Mouse (Mus musculus): ENCODE measurements around the gene Tmbim7. TPM values are rescaled to one million over a fixed set of nuclear protein-coding genes. Genes with fewer than 3 reads are reported as not detected.
"Not testable (repeated sequence)": the region's sequence is repeated elsewhere in the genome, so short reads cannot be mapped to it uniquely, and the experiment has no call there.

Gene Tmbim7
- polyA plus RNA-seq, 1 experiment from 2014 or later: not detected

DNA sequence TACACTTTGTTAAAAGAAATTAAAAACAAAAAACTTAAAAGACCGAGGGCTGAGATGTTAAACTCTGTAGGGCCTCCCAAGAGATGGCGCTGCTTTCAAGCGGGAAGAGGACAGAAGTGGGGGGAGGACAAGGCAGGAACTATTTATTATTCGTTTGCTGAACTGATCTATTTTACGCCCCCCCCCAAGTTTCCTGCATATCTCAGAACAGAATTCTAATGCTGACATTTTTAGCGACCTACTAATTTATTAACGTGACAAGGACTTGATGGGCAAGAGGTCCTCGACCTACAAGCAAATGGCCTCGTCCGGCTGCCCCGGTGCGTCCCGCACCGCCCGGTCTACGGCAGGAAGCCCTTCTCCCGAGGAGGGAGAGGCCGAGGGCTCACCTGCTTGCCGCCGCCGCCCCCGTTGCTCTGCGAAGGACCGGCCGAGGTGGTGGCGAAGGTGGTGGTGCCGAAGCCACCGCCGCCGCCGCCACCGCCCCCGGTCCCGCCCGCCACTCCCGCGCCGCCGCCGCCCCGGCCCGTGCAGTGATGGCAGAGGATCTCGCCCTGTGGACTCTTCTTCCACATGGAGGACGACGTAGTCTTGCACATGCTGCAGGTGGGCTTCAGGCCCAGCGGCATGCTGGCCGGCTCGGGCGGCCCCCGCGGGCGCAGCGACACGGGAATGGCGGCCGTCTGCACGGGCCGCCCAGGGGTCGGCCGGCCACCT is 3.8 kb upstream of the Tmbim7 start:
- Histone ChIP-seq H3K4me2 (ENCODE audit: low read length) (peak overlapping the region; percentile 80), H3K4me3 (ENCODE audit: control insufficient read depth in 1 of 2, insufficient read depth in 1 of 2, low read depth in 1 of 2, low read length in 2 of 2) (peak overlapping the region; percentile 71 to 97), H3K36me3 (ENCODE audit: control insufficient read depth, insufficient read depth, low read length) (peaks cover 37% of the 10 kb centered on the region), H3K27ac (replicated peaks in 1 of 2; ENCODE audit: control insufficient read depth in 1 of 2, insufficient read depth in 1 of 2, low read depth in 2 of 2, low read length in 2 of 2) (peak overlapping the region; percentile 71 to 94), H3K27me3 (ENCODE audit: control insufficient read depth, insufficient read depth, low read length) (no peaks in the 10 kb centered on the region), H3K9me3 (ENCODE audit: control insufficient read depth, low read length) (no peaks in the 10 kb centered on the region), H3K4me1 (ENCODE audit: control insufficient read depth in 2 of 2, insufficient read depth in 2 of 2, low read length in 2 of 2) (peaks cover 2 to 10% of the 10 kb centered on the region in 2 experiments; a peak in 3 of 4 replicates), H3K9ac (ENCODE audit: low read length) (peak overlapping the region; percentile 94)
- peak; percentile 55 for ATAC-seq (ENCODE audit: insufficient number of reproducible peaks, insufficient read depth, low FRiP score, low read depth)
- WGBS: under 1% methylated on average over 60 of the region's 60 CpGs

DNA sequence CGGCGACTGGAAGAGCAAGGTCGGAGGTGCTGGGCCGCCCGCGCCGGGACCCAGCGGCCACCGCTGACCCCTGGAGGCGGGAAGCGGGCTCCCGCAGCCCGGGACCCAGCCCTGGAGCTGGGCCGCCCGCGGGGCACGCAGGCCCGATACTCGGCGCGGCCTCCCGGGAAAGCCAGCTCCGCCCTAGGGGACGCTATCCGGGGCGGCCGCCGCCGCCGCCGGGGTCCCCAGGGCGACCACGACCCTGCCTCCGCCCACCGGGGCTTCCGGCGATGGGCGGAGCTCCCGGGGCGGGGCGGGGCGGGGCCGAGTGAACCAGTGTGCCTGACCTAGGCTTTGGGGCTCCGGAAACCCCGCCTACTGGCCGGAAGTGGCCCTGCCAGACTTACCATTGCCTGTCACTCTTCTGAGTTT is 3.3 kb upstream of the Tmbim7 start:
- WGBS: 0% methylated on average over 38 of the region's 46 CpGs
- H3K36me3 ChIP-seq (ENCODE audit: control insufficient read depth, insufficient read depth, low read length): peaks cover 31% of the 10 kb centered on the region
- H3K4me1 ChIP-seq (ENCODE audit: control insufficient read depth in 2 of 2, insufficient read depth in 2 of 2, low read length in 2 of 2): peaks cover 2 to 10% of the 10 kb centered on the region in 2 experiments; a peak in 3 of 4 replicates
- H3K4me2 ChIP-seq (ENCODE audit: low read length): peak overlapping the region; percentile 80
- peak overlapping the region; percentile 69 to 94 for H3K27ac ChIP-seq (replicated peaks in 1 of 2; ENCODE audit: control insufficient read depth in 1 of 2, insufficient read depth in 1 of 2, low read depth in 2 of 2, low read length in 2 of 2)
- peak; percentile 95 for ATAC-seq (ENCODE audit: insufficient number of reproducible peaks, insufficient read depth, low FRiP score, low read depth)
- peak overlapping the region; percentile 94 for H3K9ac ChIP-seq (ENCODE audit: low read length)
- no peaks in the 10 kb centered on the region for H3K9me3 ChIP-seq (ENCODE audit: control insufficient read depth, low read length)
- H3K4me3 ChIP-seq (ENCODE audit: control insufficient read depth in 1 of 2, insufficient read depth in 1 of 2, low read depth in 1 of 2, low read length in 2 of 2): peak overlapping the region; percentile 71 to 97
- H3K27me3 ChIP-seq (ENCODE audit: control insufficient read depth, insufficient read depth, low read length): no peaks in the 10 kb centered on the region

DNA sequence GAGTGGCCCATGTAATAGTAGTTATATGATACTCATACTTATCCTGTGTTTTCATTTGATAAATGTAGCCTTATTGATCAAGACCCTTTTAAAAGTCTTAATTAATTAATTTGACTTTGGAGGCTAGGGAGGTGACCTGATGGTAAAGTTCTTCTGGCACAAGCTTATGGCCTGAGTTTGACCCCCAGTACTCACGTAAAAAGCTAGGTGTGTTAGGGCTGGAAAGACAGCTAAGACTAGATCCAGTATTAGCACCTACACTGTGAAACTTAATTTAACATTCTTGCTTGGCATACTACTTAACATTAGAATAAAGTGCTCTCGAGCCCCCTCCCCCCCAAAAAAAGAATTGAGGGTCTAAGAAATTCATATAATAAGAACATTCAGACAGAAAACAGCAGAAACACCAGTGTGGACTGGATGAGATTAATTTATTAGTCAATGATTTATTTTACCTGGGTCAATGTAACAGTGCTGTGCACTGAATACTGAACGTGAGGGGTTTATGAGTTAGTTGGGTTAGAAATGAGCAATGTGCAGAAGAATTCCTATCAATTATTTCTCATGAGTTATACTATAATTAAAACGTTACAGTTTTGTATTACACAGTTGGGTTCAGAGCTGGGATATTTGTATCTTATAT is 2.7 kb upstream of the Tmbim7 start:
- no peak overlapping the region; a peak in 1 of 4 replicates for H3K4me3 ChIP-seq (ENCODE audit: control insufficient read depth in 1 of 2, insufficient read depth in 1 of 2, low read depth in 1 of 2, low read length in 2 of 2)
- peaks cover 2 to 10% of the 10 kb centered on the region in 2 experiments; a peak in 3 of 4 replicates for H3K4me1 ChIP-seq (ENCODE audit: control insufficient read depth in 2 of 2, insufficient read depth in 2 of 2, low read length in 2 of 2)
- no peaks in the 10 kb centered on the region for H3K9me3 ChIP-seq (ENCODE audit: control insufficient read depth, low read length)
- WGBS: 56% methylated on average over 4 of the region's 4 CpGs
- H3K36me3 ChIP-seq (ENCODE audit: control insufficient read depth, insufficient read depth, low read length): peaks cover 25% of the 10 kb centered on the region
- H3K9ac ChIP-seq (ENCODE audit: low read length): no peak overlapping the region
- peak overlapping the region; percentile 80 for H3K4me2 ChIP-seq (ENCODE audit: low read length)
- no peak for ATAC-seq (ENCODE audit: insufficient number of reproducible peaks, insufficient read depth, low FRiP score, low read depth)
- H3K27ac ChIP-seq (replicated peaks in 1 of 2; ENCODE audit: control insufficient read depth in 1 of 2, insufficient read depth in 1 of 2, low read depth in 2 of 2, low read length in 2 of 2): no peak overlapping the region
- no peaks in the 10 kb centered on the region for H3K27me3 ChIP-seq (ENCODE audit: control insufficient read depth, insufficient read depth, low read length)

DNA sequence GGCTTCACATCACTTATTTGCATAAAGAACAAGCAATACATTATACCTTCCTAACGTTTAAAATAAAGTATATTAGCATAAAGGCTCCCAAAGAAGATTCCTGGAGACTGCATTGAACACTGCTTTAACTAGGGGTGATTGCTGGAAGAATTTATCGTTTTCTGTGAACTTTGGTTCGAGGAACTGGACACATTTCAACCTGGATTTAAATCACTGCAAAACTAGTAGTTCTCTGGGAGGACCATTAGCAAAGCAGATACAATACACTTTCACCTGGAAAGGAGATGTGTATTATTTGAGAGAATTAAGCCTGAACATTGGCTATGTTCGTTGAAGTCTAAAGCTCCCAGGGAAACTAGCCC is 2.2 kb upstream of the Tmbim7 start:
- Histone ChIP-seq H3K9me3 (ENCODE audit: control insufficient read depth, low read length) (no peaks in the 10 kb centered on the region), H3K4me2 (ENCODE audit: low read length) (no peak overlapping the region), H3K27ac (replicated peaks in 1 of 2; ENCODE audit: control insufficient read depth in 1 of 2, insufficient read depth in 1 of 2, low read depth in 2 of 2, low read length in 2 of 2) (no peak overlapping the region), H3K4me1 (ENCODE audit: control insufficient read depth in 2 of 2, insufficient read depth in 2 of 2, low read length in 2 of 2) (peaks cover 2 to 10% of the 10 kb centered on the region in 2 experiments; a peak in 3 of 4 replicates), H3K9ac (ENCODE audit: low read length) (no peak overlapping the region), H3K27me3 (ENCODE audit: control insufficient read depth, insufficient read depth, low read length) (no peaks in the 10 kb centered on the region), H3K36me3 (ENCODE audit: control insufficient read depth, insufficient read depth, low read length) (peaks cover 21% of the 10 kb centered on the region), H3K4me3 (ENCODE audit: control insufficient read depth in 1 of 2, insufficient read depth in 1 of 2, low read depth in 1 of 2, low read length in 2 of 2) (no peak overlapping the region)
- WGBS: 69% methylated on average over 4 of the region's 4 CpGs
- no peak for ATAC-seq (ENCODE audit: insufficient number of reproducible peaks, insufficient read depth, low FRiP score, low read depth)

GRCm38 (mm10) chr5:3651621-3652020 is 640 bp downstream of the Tmbim7 start:
- Histone ChIP-seq H3K4me2 (ENCODE audit: low read length) (no peak overlapping the region), H3K27ac (replicated peaks in 1 of 2; ENCODE audit: control insufficient read depth in 1 of 2, insufficient read depth in 1 of 2, low read depth in 2 of 2, low read length in 2 of 2) (no peak overlapping the region), H3K36me3 (ENCODE audit: control insufficient read depth, insufficient read depth, low read length) (no peaks in the 10 kb centered on the region), H3K9me3 (ENCODE audit: control insufficient read depth, low read length) (no peaks in the 10 kb centered on the region), H3K27me3 (ENCODE audit: control insufficient read depth, insufficient read depth, low read length) (no peaks in the 10 kb centered on the region), H3K4me1 (ENCODE audit: control insufficient read depth in 2 of 2, insufficient read depth in 2 of 2, low read length in 2 of 2) (peaks cover under 1 to 1% of the 10 kb centered on the region in 2 experiments; a peak in 3 of 4 replicates), H3K4me3 (ENCODE audit: control insufficient read depth in 1 of 2, insufficient read depth in 1 of 2, low read depth in 1 of 2, low read length in 2 of 2) (no peak overlapping the region), H3K9ac (ENCODE audit: low read length) (no peak overlapping the region)
- 84% methylated on average over 5 of the region's 5 CpGs for WGBS
- ATAC-seq (ENCODE audit: insufficient number of reproducible peaks, insufficient read depth, low FRiP score, low read depth): no peak

- not testable (repeated sequence) for H3K4me3 ChIP-seq (ENCODE audit: control insufficient read depth in 1 of 2, insufficient read depth in 1 of 2, low read depth in 1 of 2, low read length in 2 of 2); H3K4me1 ChIP-seq (ENCODE audit: control insufficient read depth in 2 of 2, insufficient read depth in 2 of 2, low read length in 2 of 2); H3K27ac ChIP-seq (replicated peaks in 1 of 2; ENCODE audit: control insufficient read depth in 1 of 2, insufficient read depth in 1 of 2, low read depth in 2 of 2, low read length in 2 of 2); H3K9me3 ChIP-seq (ENCODE audit: control insufficient read depth, low read length); H3K27me3 ChIP-seq (ENCODE audit: control insufficient read depth, insufficient read depth, low read length); ATAC-seq (ENCODE audit: insufficient number of reproducible peaks, insufficient read depth, low FRiP score, low read depth); H3K36me3 ChIP-seq (ENCODE audit: control insufficient read depth, insufficient read depth, low read length); H3K9ac ChIP-seq (ENCODE audit: low read length); H3K4me2 ChIP-seq (ENCODE audit: low read length)
- 87% methylated on average over 15 of the region's 25 CpGs for WGBS
Measured at GRCm38 (mm10) chr5:3652903-3653575, 2.1 kb downstream of the Tmbim7 start.

DNA sequence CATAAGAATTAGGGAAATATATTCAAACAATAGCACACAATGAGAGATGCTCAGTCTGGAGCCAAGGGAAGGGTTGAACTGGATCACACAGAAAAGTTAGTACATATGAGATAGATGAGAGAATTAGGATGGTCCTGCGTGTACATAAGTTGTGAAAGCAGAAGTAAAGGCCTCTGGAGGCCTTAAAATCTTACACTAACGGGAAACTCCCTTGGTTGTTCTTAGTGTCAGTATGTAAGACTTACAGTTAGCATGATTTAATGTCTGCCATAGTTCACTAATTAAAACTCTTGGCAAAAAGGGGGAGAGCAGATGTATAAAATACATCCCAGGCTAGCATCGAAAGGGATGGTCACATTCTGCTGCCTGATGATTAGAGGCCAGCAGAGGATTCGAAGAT is 2.8 kb downstream of the Tmbim7 start:
- ATAC-seq (ENCODE audit: insufficient number of reproducible peaks, insufficient read depth, low FRiP score, low read depth): no peak

More for the DNA sequence above, 2.8 kb downstream of the Tmbim7 start:
- no peaks in the 10 kb centered on the region for H3K4me1 ChIP-seq (ENCODE audit: control insufficient read depth in 2 of 2, insufficient read depth in 2 of 2, low read length in 2 of 2)
- H3K27me3 ChIP-seq (ENCODE audit: control insufficient read depth, insufficient read depth, low read length): no peaks in the 10 kb centered on the region
- H3K9me3 ChIP-seq (ENCODE audit: control insufficient read depth, low read length): 0 out of 2 replicates have a peak, but pooled peaks cover under 1% of the 10 kb centered on the region
- H3K9ac ChIP-seq (ENCODE audit: low read length): no peak overlapping the region
- H3K36me3 ChIP-seq (ENCODE audit: control insufficient read depth, insufficient read depth, low read length): no peaks in the 10 kb centered on the region
- no peak overlapping the region for H3K27ac ChIP-seq (replicated peaks in 1 of 2; ENCODE audit: control insufficient read depth in 1 of 2, insufficient read depth in 1 of 2, low read depth in 2 of 2, low read length in 2 of 2)
- H3K4me2 ChIP-seq (ENCODE audit: low read length): no peak overlapping the region
- 82% methylated on average over 4 of the region's 4 CpGs for WGBS
- no peak overlapping the region for H3K4me3 ChIP-seq (ENCODE audit: control insufficient read depth in 1 of 2, insufficient read depth in 1 of 2, low read depth in 1 of 2, low read length in 2 of 2)
